Mouse (Mus musculus): ENCODE data around the gene Ceacam16. TPM values are rescaled to one million over a fixed set of nuclear protein-coding genes. Genes with fewer than 3 reads are reported as not detected.

Ceacam16 gene
- polyA plus RNA-seq (2014; fragmentation: Nextera tagmentation; extraction: Ambion mirVana): 0.90 TPM in 1 of 2 replicates, not detected in the other

- DNase-seq (no peak), ATAC-seq (ENCODE audit: low FRiP score, low TSS enrichment) (no peak)
- Histone ChIP-seq H3K9ac (replicated peaks; ENCODE audit: low read length) (no peak within 1 kb of the TSS), H3K9me3 (ENCODE audit: control insufficient read depth, low read length) (no peaks in the 10 kb centered on the region), H3K4me3 (replicated peaks; ENCODE audit: low read depth, low read length) (no peak within 1 kb of the TSS), H3K36me3 (ENCODE audit: control insufficient read depth, insufficient read depth, low read length) (no peaks in the 10 kb centered on the region), H3K4me2 (ENCODE audit: low read length) (no peak within 1 kb of the TSS), H3K27ac (replicated peaks; ENCODE audit: low read depth, low read length) (no peak within 1 kb of the TSS), H3K4me1 (ENCODE audit: control insufficient read depth, insufficient read depth, low read length) (no peaks in the 10 kb centered on the region), H3K27me3 (ENCODE audit: control insufficient read depth, insufficient read depth, low read length) (no peaks in the 10 kb centered on the region)
- WGBS: 81% methylated on average over 9 of the region's 9 CpGs
Observed at GRCm38 (mm10) chr7:19861199-19861598, at the start of gene Ceacam16. Ceacam16 (minus strand) TSS chr7:19861299.

- H3K36me3 ChIP-seq (ENCODE audit: control insufficient read depth, insufficient read depth, low read length): no peaks in the 10 kb centered on the region
- H3K9me3 ChIP-seq (ENCODE audit: control insufficient read depth, low read length): peaks cover 3% of the 10 kb centered on the region; the same call in 1 of the 2 replicates
- H3K4me1 ChIP-seq (ENCODE audit: control insufficient read depth, insufficient read depth, low read length): no peaks in the 10 kb centered on the region
- no peak overlapping the region for H3K4me3 ChIP-seq (replicated peaks; ENCODE audit: low read depth, low read length)
- no peak overlapping the region for H3K4me2 ChIP-seq (ENCODE audit: low read length)
- DNase-seq (peak; percentile 89), ATAC-seq (ENCODE audit: low FRiP score, low TSS enrichment) (peak; percentile 64)
- no peak overlapping the region for H3K27ac ChIP-seq (replicated peaks; ENCODE audit: low read depth, low read length)
- WGBS: 50% methylated on average over 21 of the region's 21 CpGs
- H3K27me3 ChIP-seq (ENCODE audit: control insufficient read depth, insufficient read depth, low read length): no peaks in the 10 kb centered on the region
- H3K9ac ChIP-seq (replicated peaks; ENCODE audit: low read length): no peak overlapping the region
Observed at GRCm38 (mm10) chr7:19910421-19911291, 49.6 kb upstream of the Ceacam16 start.

GRCm38 (mm10) chr7:19889881-19890280 lies 28.8 kb upstream of the Ceacam16 start:
- Histone ChIP-seq H3K4me2 (ENCODE audit: low read length) (no peak overlapping the region), H3K9me3 (ENCODE audit: control insufficient read depth, low read length) (peaks cover 4% of the 10 kb centered on the region; the same call in 1 of the 2 replicates), H3K27ac (replicated peaks; ENCODE audit: low read depth, low read length) (no peak overlapping the region), H3K9ac (replicated peaks; ENCODE audit: low read length) (no peak overlapping the region), H3K36me3 (ENCODE audit: control insufficient read depth, insufficient read depth, low read length) (no peaks in the 10 kb centered on the region), H3K4me1 (ENCODE audit: control insufficient read depth, insufficient read depth, low read length) (no peaks in the 10 kb centered on the region), H3K4me3 (replicated peaks; ENCODE audit: low read depth, low read length) (no peak overlapping the region), H3K27me3 (ENCODE audit: control insufficient read depth, insufficient read depth, low read length) (no peaks in the 10 kb centered on the region)
- DNase-seq (peak; percentile 27), ATAC-seq (ENCODE audit: low FRiP score, low TSS enrichment) (no peak)
- 58% methylated on average over 8 of the region's 8 CpGs for WGBS

GRCm38 (mm10) chr7:19887849-19888248 lies 26.8 kb upstream of the Ceacam16 start, which contains the start of gene Ceacam19:
Ceacam19 (minus strand) TSS chr7:19887965.
- Histone ChIP-seq H3K9me3 (ENCODE audit: control insufficient read depth, low read length) (peaks cover 4% of the 10 kb centered on the region; the same call in 1 of the 2 replicates), H3K4me1 (ENCODE audit: control insufficient read depth, insufficient read depth, low read length) (no peaks in the 10 kb centered on the region), H3K4me2 (ENCODE audit: low read length) (no peak within 1 kb of the TSS), H3K4me3 (replicated peaks; ENCODE audit: low read depth, low read length) (no peak within 1 kb of the TSS), H3K27me3 (ENCODE audit: control insufficient read depth, insufficient read depth, low read length) (no peaks in the 10 kb centered on the region), H3K36me3 (ENCODE audit: control insufficient read depth, insufficient read depth, low read length) (no peaks in the 10 kb centered on the region), H3K27ac (replicated peaks; ENCODE audit: low read depth, low read length) (no peak within 1 kb of the TSS), H3K9ac (replicated peaks; ENCODE audit: low read length) (no peak within 1 kb of the TSS)
- DNase-seq (no peak), ATAC-seq (ENCODE audit: low FRiP score, low TSS enrichment) (no peak)
- 77% methylated on average over 7 of the region's 7 CpGs for WGBS

GRCm38 (mm10) chr7:19880754-19881153 lies 19.7 kb upstream of the Ceacam16 start:
- H3K4me2 ChIP-seq (ENCODE audit: low read length): no peak overlapping the region
- H3K9ac ChIP-seq (replicated peaks; ENCODE audit: low read length): no peak overlapping the region
- H3K27ac ChIP-seq (replicated peaks; ENCODE audit: low read depth, low read length): no peak overlapping the region
- 81% methylated on average over 8 of the region's 8 CpGs for WGBS
- no peaks in the 10 kb centered on the region for H3K36me3 ChIP-seq (ENCODE audit: control insufficient read depth, insufficient read depth, low read length)
- H3K4me3 ChIP-seq (replicated peaks; ENCODE audit: low read depth, low read length): no peak overlapping the region
- H3K27me3 ChIP-seq (ENCODE audit: control insufficient read depth, insufficient read depth, low read length): no peaks in the 10 kb centered on the region
- H3K4me1 ChIP-seq (ENCODE audit: control insufficient read depth, insufficient read depth, low read length): no peaks in the 10 kb centered on the region
- H3K9me3 ChIP-seq (ENCODE audit: control insufficient read depth, low read length): peaks cover 4% of the 10 kb centered on the region; the same call in 1 of the 2 replicates
- DNase-seq (no peak), ATAC-seq (ENCODE audit: low FRiP score, low TSS enrichment) (no peak)

- Histone ChIP-seq H3K9me3 (ENCODE audit: control insufficient read depth, low read length) (no peaks in the 10 kb centered on the region), H3K4me3 (replicated peaks; ENCODE audit: low read depth, low read length) (no peak overlapping the region), H3K4me1 (ENCODE audit: control insufficient read depth, insufficient read depth, low read length) (no peaks in the 10 kb centered on the region), H3K27ac (replicated peaks; ENCODE audit: low read depth, low read length) (no peak overlapping the region), H3K9ac (replicated peaks; ENCODE audit: low read length) (no peak overlapping the region), H3K4me2 (ENCODE audit: low read length) (no peak overlapping the region), H3K36me3 (ENCODE audit: control insufficient read depth, insufficient read depth, low read length) (no peaks in the 10 kb centered on the region), H3K27me3 (ENCODE audit: control insufficient read depth, insufficient read depth, low read length) (no peaks in the 10 kb centered on the region)
- WGBS: 46% methylated on average over 14 of the region's 14 CpGs
- ATAC-seq (ENCODE audit: low FRiP score, low TSS enrichment) (no peak; the same call in 1 of the 2 replicates), DNase-seq (no peak)
Observed at GRCm38 (mm10) chr7:19876781-19877425, 15.8 kb upstream of the Ceacam16 start.

- DNase-seq (peak; percentile 69), ATAC-seq (ENCODE audit: low FRiP score, low TSS enrichment) (no peak; the same call in 1 of the 2 replicates)
- no peaks in the 10 kb centered on the region for H3K27me3 ChIP-seq (ENCODE audit: control insufficient read depth, insufficient read depth, low read length)
- H3K4me3 ChIP-seq (replicated peaks; ENCODE audit: low read depth, low read length): no peak overlapping the region
- H3K36me3 ChIP-seq (ENCODE audit: control insufficient read depth, insufficient read depth, low read length): no peaks in the 10 kb centered on the region
- no peaks in the 10 kb centered on the region for H3K4me1 ChIP-seq (ENCODE audit: control insufficient read depth, insufficient read depth, low read length)
- 56% methylated on average over 13 of the region's 13 CpGs for WGBS
- H3K27ac ChIP-seq (replicated peaks; ENCODE audit: low read depth, low read length): no peak overlapping the region
- no peaks in the 10 kb centered on the region for H3K9me3 ChIP-seq (ENCODE audit: control insufficient read depth, low read length)
- no peak overlapping the region for H3K9ac ChIP-seq (replicated peaks; ENCODE audit: low read length)
- no peak overlapping the region for H3K4me2 ChIP-seq (ENCODE audit: low read length)
Observed at GRCm38 (mm10) chr7:19875948-19876682, 15.0 kb upstream of the Ceacam16 start.

GRCm38 (mm10) chr7:19871943-19872601 lies 11.0 kb upstream of the Ceacam16 start:
- no peaks in the 10 kb centered on the region for H3K9me3 ChIP-seq (ENCODE audit: control insufficient read depth, low read length)
- no peak overlapping the region for H3K4me3 ChIP-seq (replicated peaks; ENCODE audit: low read depth, low read length)
- WGBS: 49% methylated on average over 5 of the region's 5 CpGs
- H3K27me3 ChIP-seq (ENCODE audit: control insufficient read depth, insufficient read depth, low read length): no peaks in the 10 kb centered on the region
- DNase-seq: peak; percentile 48
- ATAC-seq (ENCODE audit: low FRiP score, low TSS enrichment): no peak
- no peak overlapping the region for H3K9ac ChIP-seq (replicated peaks; ENCODE audit: low read length)
- no peak overlapping the region for H3K4me2 ChIP-seq (ENCODE audit: low read length)
- H3K36me3 ChIP-seq (ENCODE audit: control insufficient read depth, insufficient read depth, low read length): no peaks in the 10 kb centered on the region
- H3K4me1 ChIP-seq (ENCODE audit: control insufficient read depth, insufficient read depth, low read length): no peaks in the 10 kb centered on the region
- H3K27ac ChIP-seq (replicated peaks; ENCODE audit: low read depth, low read length): no peak overlapping the region

Data from midbrain, embryonic 14.5 days (tissue).